In the genomic region with DNA sequence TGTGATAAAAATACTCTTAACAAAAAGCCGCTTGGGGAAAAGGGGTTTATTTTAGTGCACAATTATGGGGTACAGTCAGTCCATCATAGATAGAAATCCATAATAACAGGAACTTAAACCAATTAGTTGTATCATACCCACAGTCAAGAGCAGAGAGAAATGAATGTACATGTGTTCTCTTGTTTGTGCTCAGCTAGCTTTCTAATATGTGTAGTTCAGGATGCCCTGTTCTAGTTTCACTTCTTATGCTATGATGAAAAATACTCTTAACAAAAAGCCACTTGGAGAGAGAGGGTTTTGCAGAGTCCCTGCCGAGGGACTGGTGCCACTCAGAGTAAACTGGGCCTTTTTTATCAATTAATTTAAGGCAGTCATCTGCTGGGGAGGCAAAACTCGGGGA, we compare ENCODE assay signal across 19 mouse cellular contexts.
"Had no signal": no experiment of that assay in that cellular context is flagged by ENCODE, and none has a peak within 500 bp of the region (broad histone marks: within the 10 kb centered on the region; RNA-seq: fewer than 3 reads in every experiment).

No protein-coding gene starts in this region.

- H3K4me3 ChIP-seq: kidney, embryonic 15.5 days; limb, embryonic 13.5 days; liver, embryonic 12.5 days; liver, embryonic 15.5 days; lung, embryonic 15.5 days; megakaryocyte, embryonic 14.5 days; midbrain, embryonic 10.5 days; stomach, embryonic 15.5 days had no signal

- DNase-seq: kidney, adult 8-10 months; kidney, postnatal 14 days; kidney, postnatal 4 days; left cerebral cortex, postnatal 4 days; liver; lung, adult 18-20 months; lung, postnatal 10 days; lung, postnatal 36 days; midbrain, embryonic 14.5 days; right cerebral cortex, postnatal 4 days; thymus, postnatal 25 days had no signal

- H3K36me3 ChIP-seq: kidney, embryonic 15.5 days; limb, embryonic 13.5 days; liver, embryonic 12.5 days; liver, embryonic 15.5 days; lung, embryonic 15.5 days; midbrain, embryonic 10.5 days; stomach, embryonic 15.5 days had no signal

- H3K9me3 ChIP-seq: kidney, embryonic 15.5 days; limb, embryonic 13.5 days; liver, embryonic 12.5 days; liver, embryonic 15.5 days; lung, embryonic 15.5 days; megakaryocyte, embryonic 14.5 days; midbrain, embryonic 10.5 days; stomach, embryonic 15.5 days had no signal

- H3K27me3 ChIP-seq: kidney, embryonic 15.5 days; limb, embryonic 13.5 days; liver, embryonic 12.5 days; liver, embryonic 15.5 days; lung, embryonic 15.5 days; stomach, embryonic 15.5 days had no signal

- H3K4me2 ChIP-seq: kidney, embryonic 15.5 days; limb, embryonic 13.5 days; liver, embryonic 12.5 days; liver, embryonic 15.5 days; lung, embryonic 15.5 days; stomach, embryonic 15.5 days had no signal

- H3K27ac ChIP-seq: kidney, embryonic 15.5 days; limb, embryonic 13.5 days; liver, embryonic 12.5 days; liver, embryonic 15.5 days; lung, embryonic 15.5 days; midbrain, embryonic 10.5 days; stomach, embryonic 15.5 days had no signal

- H3K4me1 ChIP-seq: liver, embryonic 15.5 days; midbrain, embryonic 10.5 days; stomach, embryonic 15.5 days had no signal

- H3K9ac ChIP-seq: kidney, embryonic 15.5 days; limb, embryonic 13.5 days; liver, embryonic 12.5 days; liver, embryonic 15.5 days; lung, embryonic 15.5 days; stomach, embryonic 15.5 days had no signal

- ATAC-seq: liver, embryonic 12.5 days had no signal
